Mouse (Mus musculus) ES-E14 (cell line): Measurements from ENCODE around the gene Rab7b. TPM values are rescaled to one million over a fixed set of nuclear protein-coding genes. Genes with fewer than 3 reads are reported as not detected.

Experiments
- DNase-seq: peaks from one replicate; pipeline ENCODE4 v3.0.0-alpha.2; 2013; ENCODE audit warnings: low read depth, low spot score
- H3K27ac ChIP-seq: 2 replicates; pipeline ENCODE4 v1.5.1; 2012; ENCODE audit warnings: low read depth, mild to moderate bottlenecking, low read length, moderate library complexity, mixed read lengths; ENCODE audit not compliant: poor library complexity, insufficient read depth, severe bottlenecking
- H3K36me3 ChIP-seq: 2 replicates; pipeline ENCODE4 v1.6.1; 2012; ENCODE audit warnings: mild to moderate bottlenecking, low read length, moderate library complexity, mixed read lengths; ENCODE audit not compliant: control insufficient read depth, poor library complexity, insufficient read depth, severe bottlenecking
- H3K4me1 ChIP-seq, 2 experiments: fragments of 150-350 bp in 1 of 2; sonication (generic) in 1 of 2; 2 replicates each; pipeline ENCODE4 v1.6.1; 2012; ENCODE audit warnings: low read length in 2 of 2, mild to moderate bottlenecking in 1 of 2, mixed read lengths in 1 of 2; ENCODE audit not compliant: control insufficient read depth in 2 of 2, insufficient read depth in 2 of 2, poor library complexity in 1 of 2
- H3K4me3 ChIP-seq, 2 experiments: fragments of 150-350 bp in 1 of 2; sonication (generic) in 1 of 2; 2 replicates each; pipeline ENCODE4 v1.5.1; 2012; ENCODE audit warnings: low read length in 2 of 2, low read depth in 1 of 2, mild to moderate bottlenecking in 1 of 2, mixed read lengths in 1 of 2; ENCODE audit not compliant: insufficient read depth in 1 of 2, poor library complexity in 1 of 2, severe bottlenecking in 1 of 2
- H3K9ac ChIP-seq: 2 replicates; pipeline ENCODE4 v1.6.1; 2012; ENCODE audit warnings: low read depth, mild to moderate bottlenecking, low read length, mixed read lengths; ENCODE audit not compliant: poor library complexity, insufficient read depth, severe bottlenecking
- H3K9me3 ChIP-seq: fragments of 150-350 bp; sonication (generic); 2 replicates; pipeline ENCODE4 v1.6.1; 2012; ENCODE audit warnings: low read depth, mild to moderate bottlenecking, low read length; ENCODE audit not compliant: control insufficient read depth, insufficient read depth
- CHD2 ChIP-seq: IDR thresholded peaks from 2 replicates; pipeline ENCODE4 v1.6.1; 2014; ENCODE audit warnings: mild to moderate bottlenecking, low read depth, low read length, inconsistent platforms
- HCFC1 ChIP-seq: IDR thresholded peaks from 2 replicates; pipeline ENCODE4 v1.6.1; 2012; ENCODE audit warnings: low read length, inconsistent platforms, borderline replicate concordance; ENCODE audit not compliant: insufficient read depth
- MAFK ChIP-seq: IDR thresholded peaks from 2 replicates; pipeline ENCODE4 v1.6.1; 2014; ENCODE audit warnings: mild to moderate bottlenecking, low read depth, low read length, inconsistent platforms; ENCODE audit not compliant: insufficient read depth
- ZC3H11A ChIP-seq: IDR thresholded peaks from 2 replicates; pipeline ENCODE4 v1.6.1; 2012; ENCODE audit warnings: low read depth, mild to moderate bottlenecking, inconsistent platforms, low read length, borderline replicate concordance
- ZNF384 ChIP-seq: IDR thresholded peaks from 2 replicates; pipeline ENCODE4 v1.6.1; 2012; ENCODE audit warnings: low read depth, low read length, inconsistent platforms
- in situ Hi-C, 2 experiments: fragments of 600-800 bp; cut with MboI; formaldehyde crosslinking; loops; one replicate each; pipeline ENCODE4 v1.15.1; 2025; ENCODE audit warnings: low sequenced_read_pairs in 2 of 2, inconsistent platforms in 1 of 2; ENCODE audit not compliant: unreplicated experiment in 2 of 2
- total RNA-seq: library from RNA; depleted of rRNA; stranded (reverse); fragments of 300-350 nt; gene quantifications from 2 replicates; pipeline ENCODE4 v1.2.3, GENCODE M21; 2012

The Rab7b gene
- total RNA-seq, 1 experiment: 0.18 TPM

- no peak for TF ChIP-seq CHD2
- no peak for TF ChIP-seq MAFK
- TF ChIP-seq ZC3H11A: no peak
- no peak for TF ChIP-seq ZNF384
- no peak for TF ChIP-seq HCFC1
- Histone ChIP-seq H3K36me3 (no peaks in the 10 kb centered on the region), H3K9ac (no peak overlapping the region), H3K9me3 (no peaks in the 10 kb centered on the region), H3K4me3 (no peak overlapping the region), H3K27ac (no peak overlapping the region), H3K4me1 (no peaks in the 10 kb centered on the region)
- DNase-seq: no peak
- in situ Hi-C loops: no loop called here
Observed at GRCm38 (mm10) chr1:131660716-131661472, 27.6 kb upstream of the Rab7b start.

GRCm38 (mm10) chr1:131661749-131662148 is 26.7 kb upstream of the Rab7b start:
- in situ Hi-C loops: no loop called here
- no peak for DNase-seq
- TF ChIP-seq MAFK (no peak), ZNF384 (no peak), CHD2 (no peak), HCFC1 (no peak), ZC3H11A (no peak)
- Histone ChIP-seq H3K4me3 (no peak overlapping the region), H3K36me3 (no peaks in the 10 kb centered on the region), H3K9me3 (no peaks in the 10 kb centered on the region), H3K27ac (no peak overlapping the region), H3K9ac (no peak overlapping the region), H3K4me1 (no peaks in the 10 kb centered on the region)

GRCm38 (mm10) chr1:131663286-131663995 is 25.1 kb upstream of the Rab7b start:
- Histone ChIP-seq H3K27ac (no peak overlapping the region), H3K9me3 (no peaks in the 10 kb centered on the region), H3K4me1 (no peaks in the 10 kb centered on the region), H3K9ac (no peak overlapping the region), H3K36me3 (no peaks in the 10 kb centered on the region), H3K4me3 (no peak overlapping the region)
- TF ChIP-seq HCFC1: no peak
- TF ChIP-seq CHD2: no peak
- TF ChIP-seq ZC3H11A: no peak
- TF ChIP-seq ZNF384: no peak
- TF ChIP-seq MAFK: no peak
- in situ Hi-C loops: no loop called here
- DNase-seq: no peak

GRCm38 (mm10) chr1:131664136-131664535 is 24.4 kb upstream of the Rab7b start:
- in situ Hi-C loops: no loop called here
- Histone ChIP-seq H3K4me3 (no peak overlapping the region), H3K36me3 (no peaks in the 10 kb centered on the region), H3K9me3 (no peaks in the 10 kb centered on the region), H3K9ac (no peak overlapping the region), H3K27ac (no peak overlapping the region), H3K4me1 (no peaks in the 10 kb centered on the region)
- TF ChIP-seq MAFK: no peak
- TF ChIP-seq ZC3H11A: no peak
- no peak for TF ChIP-seq CHD2
- no peak for TF ChIP-seq HCFC1
- TF ChIP-seq ZNF384: no peak
- no peak for DNase-seq
